Comparison of ENCODE assay signal across 8 mouse cellular contexts in genomic region chr5:142962444-142962961, GRCm38 (mm10). TPM values are rescaled to one million over a fixed set of nuclear protein-coding genes. Genes with fewer than 3 reads are reported as not detected.
DNase-seq lines count a peak whose midpoint lies in the region; ATAC-seq lines count a peak whose summit lies in the region.

No protein-coding gene starts in this region.

- H3K9ac ChIP-seq in heart, embryonic 15.5 days, result peak overlapping the region; percentile 85
- H3K9ac ChIP-seq in intestine, embryonic 14.5 days (ENCODE audit: low read length), result peak overlapping the region; percentile 98

- peak overlapping the region; percentile 81 for H3K4me3 ChIP-seq in heart, embryonic 15.5 days
- peak overlapping the region; percentile 99 for H3K4me3 ChIP-seq in intestine, embryonic 14.5 days (ENCODE audit: low read depth, low read length)
- H3K4me3 ChIP-seq in midbrain, embryonic 10.5 days, result peak overlapping the region; percentile 99

- ATAC-seq in heart, embryonic 15.5 days (replicated peaks; ENCODE audit: insufficient number of reproducible peaks, insufficient read depth, low FRiP score, low read depth), result no peak
- ATAC-seq in intestine, embryonic 14.5 days (replicated peaks; ENCODE audit: low FRiP score, low TSS enrichment, low read depth), result no peak

- peak overlapping the region; percentile 94 for H3K4me2 ChIP-seq in heart, embryonic 15.5 days
- H3K4me2 ChIP-seq in intestine, embryonic 14.5 days (ENCODE audit: low read length), result peak overlapping the region; percentile 72

- WGBS in heart, embryonic 15.5 days, result 20% methylated on average over 11 of the region's 11 CpGs
- WGBS in intestine, embryonic 14.5 days, result 4% methylated on average over 11 of the region's 11 CpGs
- WGBS in midbrain, embryonic 10.5 days, result 1% methylated on average over 11 of the region's 11 CpGs

- peaks cover 50% of the 10 kb centered on the region for H3K4me1 ChIP-seq in heart, embryonic 15.5 days (replicated peaks)
- H3K4me1 ChIP-seq in intestine, embryonic 14.5 days (replicated peaks; ENCODE audit: control insufficient read depth, insufficient read depth, low read length), result peaks cover 21% of the 10 kb centered on the region
- peaks cover 62% of the 10 kb centered on the region for H3K4me1 ChIP-seq in midbrain, embryonic 10.5 days

- H3K36me3 ChIP-seq in heart, embryonic 15.5 days, result no peaks in the 10 kb centered on the region
- H3K36me3 ChIP-seq in intestine, embryonic 14.5 days (ENCODE audit: control insufficient read depth, insufficient read depth, low read length), result peaks cover 22% of the 10 kb centered on the region; the same call in 1 of the 2 replicates
- H3K36me3 ChIP-seq in midbrain, embryonic 10.5 days, result peaks cover 49% of the 10 kb centered on the region

- no peaks in the 10 kb centered on the region for H3K9me3 ChIP-seq in heart, embryonic 15.5 days (replicated peaks)
- H3K9me3 ChIP-seq in intestine, embryonic 14.5 days (ENCODE audit: control insufficient read depth, low read length), result no peaks in the 10 kb centered on the region
- H3K9me3 ChIP-seq in midbrain, embryonic 10.5 days (replicated peaks), result no peaks in the 10 kb centered on the region

- peak overlapping the region; percentile 87 for H3K27ac ChIP-seq in heart, embryonic 15.5 days
- H3K27ac ChIP-seq in intestine, embryonic 14.5 days (ENCODE audit: low read depth), result peak overlapping the region; percentile 96
- peak overlapping the region; percentile 100 for H3K27ac ChIP-seq in midbrain, embryonic 10.5 days (replicated peaks)

- peaks cover 4% of the 10 kb centered on the region; the same call in 1 of the 2 replicates for H3K27me3 ChIP-seq in heart, embryonic 15.5 days
- H3K27me3 ChIP-seq in intestine, embryonic 14.5 days (replicated peaks; ENCODE audit: control insufficient read depth, insufficient read depth, low read length), result no peaks in the 10 kb centered on the region
- peaks cover 24% of the 10 kb centered on the region for H3K27me3 ChIP-seq in midbrain, embryonic 10.5 days (ENCODE audit: low read depth, poor library complexity, severe bottlenecking)

- no peak for DNase-seq in heart, adult 8-10 months (ENCODE audit: low spot score)
- DNase-seq in embryo, embryonic 11 days, result peak; percentile 51
- peak; percentile 82 for DNase-seq in intestine, embryonic 14.5 days (ENCODE audit: low spot score)
- DNase-seq in midbrain, embryonic 10.5 days (ENCODE audit: low spot score), result no peak
- DNase-seq in right cerebral cortex, adult 18-20 months, result no peak
- DNase-seq in retina, embryonic 14.5 days (ENCODE audit: low spot score), result no peak
- no peak for DNase-seq in ovary, postnatal 36 days (ENCODE audit: low spot score)

RNA-seq across cellular contexts. Expression of gene Fscn1, which starts 2.4 kb away (rescaled TPM):
- 108 and 137 TPM in 2 replicates for polyA plus RNA-seq in heart, embryonic 15.5 days (2015; fragmentation: Nextera tagmentation; extraction: Ambion mirVana)
- total RNA-seq in heart, adult 8-10 months (2022), result 10 to 100 TPM in 3 of 4 experiments, 1 to 10 TPM in 1; 9.9 to 28.6 (median 23.6) TPM
- 230 and 247 TPM in 2 replicates for polyA plus RNA-seq in intestine, embryonic 14.5 days (2014; fragmentation: Nextera tagmentation; extraction: Ambion mirVana)
- polyA plus RNA-seq in midbrain, embryonic 10.5 days (2016; fragmentation: Nextera tagmentation; extraction: Ambion mirVana), result 675 and 709 TPM in 2 replicates

RNA-seq across cellular contexts. Expression of gene Actb, which starts 55.9 kb away (rescaled TPM):
- polyA plus RNA-seq in heart, embryonic 15.5 days (2015; fragmentation: Nextera tagmentation; extraction: Ambion mirVana), result 5,943 and 6,493 TPM in 2 replicates
- total RNA-seq in heart, adult 8-10 months (2022), result 100 to 1,000 TPM; 461 to 845 (median 654) TPM
- polyA plus RNA-seq in intestine, embryonic 14.5 days (2014; fragmentation: Nextera tagmentation; extraction: Ambion mirVana), result 15,561 and 16,510 TPM in 2 replicates
- polyA plus RNA-seq in midbrain, embryonic 10.5 days (2016; fragmentation: Nextera tagmentation; extraction: Ambion mirVana), result 12,690 and 13,877 TPM in 2 replicates

Comparison
In these comparisons a context has a peak if more than half of its experiments do, and no peak if none do; other contexts are left out.
1. DNase-seq: peak in embryo, embryonic 11 days (single experiment) and intestine, embryonic 14.5 days (single experiment); none in heart, adult 8-10 months (single experiment), midbrain, embryonic 10.5 days (single experiment), right cerebral cortex, adult 18-20 months (single experiment), retina, embryonic 14.5 days (single experiment) and ovary, postnatal 36 days (single experiment).
2. Peak in every context shown above with its lines, with median percentiles within 50 percentile points of each other: H3K27ac ChIP-seq and H3K4me3 ChIP-seq.